Mouse (Mus musculus): ENCODE results near the gene Grhl3. TPM values are rescaled to one million over a fixed set of nuclear protein-coding genes. Genes with fewer than 3 reads are reported as not detected.

The Grhl3 gene
- polyA plus RNA-seq, 1 experiment from 2014 or later: 1.0 TPM

- H3K4me3 ChIP-seq: no peak overlapping the region
- WGBS (ENCODE audit: insufficient replicate concordance): 54% methylated on average over 9 of the region's 9 CpGs
- H3K36me3 ChIP-seq: no peaks in the 10 kb centered on the region
- H3K27ac ChIP-seq: no peak overlapping the region
- H3K9me3 ChIP-seq (replicated peaks): no peaks in the 10 kb centered on the region
- no peak overlapping the region for H3K4me2 ChIP-seq
- peaks cover 37% of the 10 kb centered on the region for H3K27me3 ChIP-seq (replicated peaks)
- no peak overlapping the region for H3K9ac ChIP-seq
- H3K4me1 ChIP-seq: no peaks in the 10 kb centered on the region
- ATAC-seq: no peak
These were observed 53.0 kb downstream of the Grhl3 start for GRCm38 (mm10) chr4:135520421-135520820.

GRCm38 (mm10) chr4:135518135-135518534, 55.3 kb downstream of the Grhl3 start:
- no peaks in the 10 kb centered on the region for H3K4me1 ChIP-seq
- H3K27me3 ChIP-seq (replicated peaks): 0 out of 2 replicates have a peak, but pooled peaks cover 23% of the 10 kb centered on the region
- no peak for ATAC-seq
- H3K9ac ChIP-seq: no peak overlapping the region
- no peak overlapping the region for H3K4me3 ChIP-seq
- H3K36me3 ChIP-seq: no peaks in the 10 kb centered on the region
- H3K4me2 ChIP-seq: no peak overlapping the region
- H3K27ac ChIP-seq: no peak overlapping the region
- no peaks in the 10 kb centered on the region for H3K9me3 ChIP-seq (replicated peaks)
- 67% methylated on average over 12 of the region's 12 CpGs for WGBS (ENCODE audit: insufficient replicate concordance)

GRCm38 (mm10) chr4:135516351-135517316, 56.8 kb downstream of the Grhl3 start:
- Histone ChIP-seq H3K4me3 (no peak overlapping the region), H3K27me3 (replicated peaks) (peaks cover 35% of the 10 kb centered on the region), H3K27ac (no peak overlapping the region), H3K36me3 (no peaks in the 10 kb centered on the region), H3K4me1 (no peaks in the 10 kb centered on the region), H3K9ac (no peak overlapping the region), H3K4me2 (no peak overlapping the region), H3K9me3 (replicated peaks) (no peaks in the 10 kb centered on the region)
- ATAC-seq: no peak
- 45% methylated on average over 15 of the region's 15 CpGs for WGBS (ENCODE audit: insufficient replicate concordance)

- 72% methylated on average over 14 of the region's 14 CpGs for WGBS (ENCODE audit: insufficient replicate concordance)
- H3K27me3 ChIP-seq (replicated peaks): peaks cover 45% of the 10 kb centered on the region
- no peak for ATAC-seq
- no peaks in the 10 kb centered on the region for H3K36me3 ChIP-seq
- H3K9ac ChIP-seq: no peak overlapping the region
- no peaks in the 10 kb centered on the region for H3K9me3 ChIP-seq (replicated peaks)
- no peak overlapping the region for H3K27ac ChIP-seq
- H3K4me3 ChIP-seq: no peak overlapping the region
- H3K4me2 ChIP-seq: no peak overlapping the region
- no peaks in the 10 kb centered on the region for H3K4me1 ChIP-seq
These were observed 58.5 kb downstream of the Grhl3 start for GRCm38 (mm10) chr4:135514925-135515324.

GRCm38 (mm10) chr4:135513865-135514264, 59.6 kb downstream of the Grhl3 start:
- 71% methylated on average over 7 of the region's 7 CpGs for WGBS (ENCODE audit: insufficient replicate concordance)
- Histone ChIP-seq H3K4me3 (no peak overlapping the region), H3K4me1 (no peaks in the 10 kb centered on the region), H3K9me3 (replicated peaks) (no peaks in the 10 kb centered on the region), H3K4me2 (no peak overlapping the region), H3K36me3 (no peaks in the 10 kb centered on the region), H3K9ac (no peak overlapping the region), H3K27ac (no peak overlapping the region), H3K27me3 (replicated peaks) (peaks cover 45% of the 10 kb centered on the region)
- ATAC-seq: no peak

GRCm38 (mm10) chr4:135509515-135509914, 63.9 kb downstream of the Grhl3 start:
- no peaks in the 10 kb centered on the region for H3K9me3 ChIP-seq (replicated peaks)
- H3K27ac ChIP-seq: no peak overlapping the region
- ATAC-seq: no peak
- no peak overlapping the region for H3K4me3 ChIP-seq
- no peak overlapping the region for H3K9ac ChIP-seq
- WGBS (ENCODE audit: insufficient replicate concordance): 68% methylated on average over 12 of the region's 12 CpGs
- H3K36me3 ChIP-seq: no peaks in the 10 kb centered on the region
- H3K4me1 ChIP-seq: peaks cover 18% of the 10 kb centered on the region
- H3K27me3 ChIP-seq (replicated peaks): peaks cover 28% of the 10 kb centered on the region
- H3K4me2 ChIP-seq: no peak overlapping the region

- Histone ChIP-seq H3K4me1 (peaks cover 18% of the 10 kb centered on the region), H3K9ac (no peak overlapping the region), H3K4me3 (no peak overlapping the region), H3K27ac (peak overlapping the region; percentile 52; the same call in 1 of the 2 replicates), H3K9me3 (replicated peaks) (no peaks in the 10 kb centered on the region), H3K4me2 (peak overlapping the region; percentile 17; the same call in 1 of the 2 replicates), H3K36me3 (no peaks in the 10 kb centered on the region), H3K27me3 (replicated peaks) (peaks cover 28% of the 10 kb centered on the region)
- no peak for ATAC-seq
- WGBS (ENCODE audit: insufficient replicate concordance): 21% methylated on average over 13 of the region's 13 CpGs
These were observed 64.9 kb downstream of the Grhl3 start for GRCm38 (mm10) chr4:135508419-135509039.

GRCm38 (mm10) chr4:135507547-135508350, 65.7 kb downstream of the Grhl3 start:
- WGBS (ENCODE audit: insufficient replicate concordance): 10% methylated on average over 22 of the region's 22 CpGs
- peak overlapping the region; percentile 52 for H3K27ac ChIP-seq
- peak overlapping the region; percentile 57 for H3K9ac ChIP-seq

GRCm38 (mm10) chr4:135505794-135506193, 67.6 kb downstream of the Grhl3 start:
- H3K9me3 ChIP-seq (replicated peaks): peaks cover 4% of the 10 kb centered on the region

More at GRCm38 (mm10) chr4:135507547-135508350, 65.7 kb downstream of the Grhl3 start:
- ATAC-seq: peak; percentile 87
- Histone ChIP-seq H3K27me3 (replicated peaks) (peaks cover 23% of the 10 kb centered on the region), H3K9me3 (replicated peaks) (no peaks in the 10 kb centered on the region), H3K4me3 (peak overlapping the region; percentile 47), H3K4me1 (peaks cover 18% of the 10 kb centered on the region), H3K4me2 (peak overlapping the region; percentile 68), H3K36me3 (no peaks in the 10 kb centered on the region)

GRCm38 (mm10) chr4:135501587-135501986, 71.8 kb downstream of the Grhl3 start:
- Histone ChIP-seq H3K4me2 (no peak overlapping the region), H3K27me3 (replicated peaks) (no peaks in the 10 kb centered on the region), H3K4me3 (no peak overlapping the region), H3K27ac (no peak overlapping the region), H3K36me3 (no peaks in the 10 kb centered on the region), H3K9me3 (replicated peaks) (peaks cover 9% of the 10 kb centered on the region), H3K4me1 (peaks cover 19% of the 10 kb centered on the region), H3K9ac (no peak overlapping the region)
- ATAC-seq: no peak
- WGBS (ENCODE audit: insufficient replicate concordance): 30% methylated on average over 4 of the region's 4 CpGs

More at GRCm38 (mm10) chr4:135505794-135506193, 67.6 kb downstream of the Grhl3 start:
- Histone ChIP-seq H3K36me3 (no peaks in the 10 kb centered on the region), H3K4me1 (peaks cover 18% of the 10 kb centered on the region), H3K4me2 (no peak overlapping the region), H3K9ac (no peak overlapping the region), H3K27me3 (replicated peaks) (peaks cover 6% of the 10 kb centered on the region; the same call in 1 of the 2 replicates), H3K27ac (no peak overlapping the region), H3K4me3 (no peak overlapping the region)
- 60% methylated on average over 11 of the region's 11 CpGs for WGBS (ENCODE audit: insufficient replicate concordance)
- ATAC-seq: no peak

- H3K9me3 ChIP-seq (replicated peaks): peaks cover 9% of the 10 kb centered on the region
- no peaks in the 10 kb centered on the region for H3K36me3 ChIP-seq
- 61% methylated on average over 3 of the region's 3 CpGs for WGBS (ENCODE audit: insufficient replicate concordance)
- peaks cover 32% of the 10 kb centered on the region for H3K4me1 ChIP-seq
- H3K27ac ChIP-seq: no peak overlapping the region
- H3K9ac ChIP-seq: no peak overlapping the region
- no peak overlapping the region for H3K4me2 ChIP-seq
- no peak for ATAC-seq
- no peaks in the 10 kb centered on the region for H3K27me3 ChIP-seq (replicated peaks)
- H3K4me3 ChIP-seq: no peak overlapping the region
These were observed 73.6 kb downstream of the Grhl3 start for GRCm38 (mm10) chr4:135499831-135500230.
